Mouse (Mus musculus): ENCODE results near the gene Tnnt3.

Gene Tnnt3

GRCm38 (mm10) chr7:142507453-142507852 lies 8.8 kb downstream of the Tnnt3 start:
- DNase-seq (ENCODE audit: low read depth, low spot score): no peak

GRCm38 (mm10) chr7:142509518-142509917 lies 10.9 kb downstream of the Tnnt3 start:
- no peak for DNase-seq (ENCODE audit: low read depth, low spot score)

- no peak for DNase-seq (ENCODE audit: low read depth, low spot score)
Measured at GRCm38 (mm10) chr7:142510021-142510777, 11.6 kb downstream of the Tnnt3 start.

- DNase-seq (ENCODE audit: low read depth, low spot score): no peak
Measured at GRCm38 (mm10) chr7:142514048-142514447, 15.4 kb downstream of the Tnnt3 start.

GRCm38 (mm10) chr7:142516221-142516978 lies 17.8 kb downstream of the Tnnt3 start:
- DNase-seq (ENCODE audit: low read depth, low spot score): no peak

GRCm38 (mm10) chr7:142517531-142517930 lies 18.9 kb downstream of the Tnnt3 start:
- no peak for DNase-seq (ENCODE audit: low read depth, low spot score)

GRCm38 (mm10) chr7:142520331-142520730 lies 21.7 kb downstream of the Tnnt3 start:
- no peak for DNase-seq (ENCODE audit: low read depth, low spot score)

GRCm38 (mm10) chr7:142522352-142522751 lies 23.7 kb downstream of the Tnnt3 start:
- no peak for DNase-seq (ENCODE audit: low read depth, low spot score)

GRCm38 (mm10) chr7:142523200-142523990 lies 24.8 kb downstream of the Tnnt3 start:
- no peak for DNase-seq (ENCODE audit: low read depth, low spot score)

GRCm38 (mm10) chr7:142525342-142526178 lies 26.9 kb downstream of the Tnnt3 start:
- no peak for DNase-seq (ENCODE audit: low read depth, low spot score)

- no peak for DNase-seq (ENCODE audit: low read depth, low spot score)
Measured at GRCm38 (mm10) chr7:142529350-142529749, 30.7 kb downstream of the Tnnt3 start.

- DNase-seq (ENCODE audit: low read depth, low spot score): no peak
Measured at GRCm38 (mm10) chr7:142531973-142532521, 33.4 kb downstream of the Tnnt3 start.

GRCm38 (mm10) chr7:142532671-142533058 lies 34.0 kb downstream of the Tnnt3 start, which contains the start of gene Mrpl23:
TSS of gene Mrpl23 (plus strand) at chr7:142532686.
- no peak for DNase-seq (ENCODE audit: low read depth, low spot score)

- DNase-seq (ENCODE audit: low read depth, low spot score): peak; percentile 60
Measured at GRCm38 (mm10) chr7:142533059-142533855, 34.6 kb downstream of the Tnnt3 start.

GRCm38 (mm10) chr7:142535116-142535515 lies 36.5 kb downstream of the Tnnt3 start:
- no peak for DNase-seq (ENCODE audit: low read depth, low spot score)

- no peak for DNase-seq (ENCODE audit: low read depth, low spot score)
Measured at GRCm38 (mm10) chr7:142535832-142536231, 37.2 kb downstream of the Tnnt3 start.

GRCm38 (mm10) chr7:142537181-142537580 lies 38.5 kb downstream of the Tnnt3 start:
- no peak for DNase-seq (ENCODE audit: low read depth, low spot score)

- DNase-seq (ENCODE audit: low read depth, low spot score): no peak
Measured at GRCm38 (mm10) chr7:142537879-142538278, 39.2 kb downstream of the Tnnt3 start.

- DNase-seq (ENCODE audit: low read depth, low spot score): no peak
Measured at GRCm38 (mm10) chr7:142538291-142538690, 39.7 kb downstream of the Tnnt3 start.

GRCm38 (mm10) chr7:142538766-142539165 lies 40.1 kb downstream of the Tnnt3 start:
- no peak for DNase-seq (ENCODE audit: low read depth, low spot score)
